Mouse (Mus musculus) liver, adult 2 months (tissue): ENCODE measurements around the gene Usp3. TPM values are rescaled to one million over a fixed set of nuclear protein-coding genes. Genes with fewer than 3 reads are reported as not detected.

Experiments used
- DNase-seq: peaks from one replicate; pipeline ENCODE4 v3.0.0-alpha.2; 2011; ENCODE audit warnings: low read depth, low spot score; ENCODE audit errors: extremely low read depth
- H3K27ac ChIP-seq: fragments of 200-500 bp; replicated peaks from 2 replicates; pipeline ENCODE4 v1.5.1; 2012; ENCODE audit warnings: low read depth, mild to moderate bottlenecking, control low read depth, inconsistent platforms, low read length; ENCODE audit not compliant: insufficient read depth
- H3K27me3 ChIP-seq: fragments of 200-500 bp; 2 replicates; pipeline ENCODE4 v1.6.1; 2012; ENCODE audit warnings: mild to moderate bottlenecking, moderate library complexity, low read length, inconsistent platforms; ENCODE audit not compliant: control insufficient read depth, insufficient read depth
- H3K36me3 ChIP-seq: fragments of 200-500 bp; 2 replicates; pipeline ENCODE4 v1.6.1; 2012; ENCODE audit warnings: low read length, inconsistent platforms; ENCODE audit not compliant: control insufficient read depth, insufficient read depth
- H3K4me1 ChIP-seq: fragments of 200-500 bp; 2 replicates; pipeline ENCODE4 v1.6.1; 2011; ENCODE audit warnings: low read length; ENCODE audit not compliant: control insufficient read depth, insufficient read depth
- H3K4me3 ChIP-seq: fragments of 200-500 bp; 2 replicates; pipeline ENCODE4 v1.5.1; 2011; ENCODE audit warnings: low read depth, mild to moderate bottlenecking, control low read depth, low read length, moderate library complexity; ENCODE audit not compliant: insufficient read depth
- H3K79me2 ChIP-seq: fragments of 200-500 bp; 2 replicates; pipeline ENCODE4 v1.6.1; 2012; ENCODE audit warnings: inconsistent platforms, mild to moderate bottlenecking, low read length, moderate library complexity; ENCODE audit not compliant: control insufficient read depth, insufficient read depth
- H3K9ac ChIP-seq: fragments of 200-500 bp; 2 replicates; pipeline ENCODE4 v1.6.1; 2012; ENCODE audit warnings: low read depth, mild to moderate bottlenecking, control low read depth, inconsistent platforms, low read length
- CTCF ChIP-seq: fragments of 200-500 bp; IDR thresholded peaks from 2 replicates; pipeline ENCODE4 v1.5.1; 2011; ENCODE audit warnings: low read depth, low read length, control low read depth
- POLR2A ChIP-seq: fragments of 200-500 bp; IDR thresholded peaks from 2 replicates; pipeline ENCODE4 v1.6.1; 2011; ENCODE audit warnings: low read length, control low read depth; ENCODE audit not compliant: insufficient read depth; ENCODE audit errors: extremely low read depth
- WGBS: fragments of 180-500 bp; shearing (Covaris S2); methylation state at CpG from one replicate; pipeline ENCODE4 v1.1.7; 2018; 5-methylcytosine and 5-hydroxymethylcytosine counted together
- polyA plus RNA-seq: library from polyadenylated mRNA; depleted of rRNA; stranded (reverse); fragments of >200 nt; gene quantifications from 2 replicates; pipeline ENCODE4 v1.2.3, GENCODE M21; 2012
- total RNA-seq: library from RNA; depleted of rRNA; stranded (reverse); fragments of >200 nt; gene quantifications from 2 replicates; pipeline ENCODE4 v1.2.3, GENCODE M21; 2014

The Usp3 gene
- total and polyA plus RNA-seq, 2 experiments = 11.2 to 37.7 TPM

- TF ChIP-seq CTCF (no peak), POLR2A (no peak)
- Histone ChIP-seq H3K79me2 (no peaks in the 10 kb centered on the region), H3K36me3 (no peaks in the 10 kb centered on the region), H3K9ac (no peak overlapping the region), H3K27ac (peak overlapping the region; percentile 81), H3K4me3 (no peak overlapping the region), H3K27me3 (no peaks in the 10 kb centered on the region), H3K4me1 (peaks cover 29% of the 10 kb centered on the region)
- DNase-seq = peak; percentile 57
- 73% methylated on average over 2 of the region's 2 CpGs for WGBS
Observed at GRCm38 (mm10) chr9:66601006-66601405, 8.1 kb upstream of the Usp3 start.

GRCm38 (mm10) chr9:66600551-66600950, 7.6 kb upstream of the Usp3 start:
- 66% methylated on average over 2 of the region's 2 CpGs for WGBS
- no peak overlapping the region for H3K9ac ChIP-seq
- peaks cover 31% of the 10 kb centered on the region for H3K4me1 ChIP-seq
- no peaks in the 10 kb centered on the region for H3K36me3 ChIP-seq
- H3K79me2 ChIP-seq = no peaks in the 10 kb centered on the region
- no peak overlapping the region for H3K4me3 ChIP-seq
- DNase-seq = no peak
- TF ChIP-seq CTCF (no peak), POLR2A (no peak)
- no peaks in the 10 kb centered on the region for H3K27me3 ChIP-seq
- H3K27ac ChIP-seq = peak overlapping the region; percentile 62

- no peak for TF ChIP-seq POLR2A
- TF ChIP-seq CTCF = no peak
- Histone ChIP-seq H3K4me1 (peaks cover 26% of the 10 kb centered on the region), H3K36me3 (no peaks in the 10 kb centered on the region), H3K27me3 (no peaks in the 10 kb centered on the region), H3K4me3 (no peak overlapping the region), H3K27ac (peak overlapping the region; percentile 73), H3K9ac (no peak overlapping the region), H3K79me2 (no peaks in the 10 kb centered on the region)
- DNase-seq = peak; percentile 71
- 4% methylated on average over 4 of the region's 4 CpGs for WGBS
Observed at GRCm38 (mm10) chr9:66599577-66599976, 6.6 kb upstream of the Usp3 start.

- Histone ChIP-seq H3K4me3 (no peak overlapping the region), H3K9ac (no peak overlapping the region), H3K27me3 (no peaks in the 10 kb centered on the region), H3K27ac (no peak overlapping the region), H3K79me2 (no peaks in the 10 kb centered on the region), H3K4me1 (peaks cover 27% of the 10 kb centered on the region), H3K36me3 (no peaks in the 10 kb centered on the region)
- DNase-seq = no peak
- WGBS = 88% methylated on average over 5 of the region's 5 CpGs
- TF ChIP-seq CTCF = no peak
- TF ChIP-seq POLR2A = no peak
Observed at GRCm38 (mm10) chr9:66598636-66599035, 5.7 kb upstream of the Usp3 start.

GRCm38 (mm10) chr9:66597480-66598215, 4.7 kb upstream of the Usp3 start:
- Histone ChIP-seq H3K36me3 (no peaks in the 10 kb centered on the region), H3K9ac (no peak overlapping the region), H3K4me1 (peaks cover 26% of the 10 kb centered on the region), H3K27ac (no peak overlapping the region), H3K27me3 (no peaks in the 10 kb centered on the region), H3K4me3 (no peak overlapping the region), H3K79me2 (peaks cover under 1% of the 10 kb centered on the region; the same call in 1 of the 2 replicates)
- WGBS = 61% methylated on average over 7 of the region's 7 CpGs
- TF ChIP-seq CTCF = no peak
- TF ChIP-seq POLR2A = no peak
- no peak for DNase-seq

GRCm38 (mm10) chr9:66597076-66597475, 4.1 kb upstream of the Usp3 start:
- no peak for DNase-seq
- no peaks in the 10 kb centered on the region for H3K27me3 ChIP-seq
- no peaks in the 10 kb centered on the region for H3K36me3 ChIP-seq
- TF ChIP-seq POLR2A (no peak), CTCF (no peak)
- no peak overlapping the region for H3K9ac ChIP-seq
- H3K27ac ChIP-seq = no peak overlapping the region
- peaks cover 7% of the 10 kb centered on the region; the same call in 1 of the 2 replicates for H3K79me2 ChIP-seq
- H3K4me3 ChIP-seq = no peak overlapping the region
- H3K4me1 ChIP-seq = peaks cover 26% of the 10 kb centered on the region
- WGBS = 78% methylated on average over 6 of the region's 6 CpGs
